Mouse (Mus musculus) T-cell, adult 2 months (primary cell): ENCODE results near the gene Luc7l2.

Experiments used
- DNase-seq: peaks from one replicate; pipeline ENCODE4 v3.0.0; 2022; ENCODE audit warnings: low spot score

Gene Luc7l2

DNA sequence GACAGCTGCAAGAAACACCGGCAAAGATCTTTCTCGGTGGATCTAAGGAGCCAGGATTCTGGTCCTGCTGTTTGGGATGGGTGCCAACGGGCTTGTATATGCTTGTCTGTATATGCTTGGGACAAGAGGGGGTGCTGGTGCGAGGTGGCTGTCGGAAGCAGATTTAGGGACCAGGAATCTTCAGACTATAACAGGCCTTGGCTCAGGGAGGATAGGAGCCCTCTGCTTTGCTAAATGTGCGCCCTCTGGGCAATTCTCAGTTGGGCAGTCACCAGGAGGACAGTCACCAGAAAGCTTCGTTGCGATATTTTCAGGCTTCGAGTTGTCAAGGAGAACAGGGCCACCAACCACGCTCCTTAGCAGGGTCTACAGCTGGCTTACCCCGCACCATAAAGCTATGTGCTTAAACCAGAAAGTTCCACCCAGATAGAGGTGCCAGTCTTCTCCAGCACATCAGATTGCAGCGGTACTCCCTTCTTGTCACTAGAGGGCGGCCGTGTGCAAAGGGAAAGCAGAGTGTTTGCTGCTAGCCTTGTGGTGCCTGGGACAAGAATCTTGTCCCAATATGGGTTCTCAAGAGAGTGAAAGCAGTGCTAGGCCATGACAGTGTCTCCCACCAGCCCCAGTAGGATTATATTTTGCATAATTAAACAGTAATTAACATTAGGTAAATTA is 99.3 kb downstream of the Luc7l2 start:
- DNase-seq: peak; percentile 34
